Mouse (Mus musculus) intestine, embryonic 16.5 days (tissue): ENCODE data around the gene Cacna1e. TPM values are rescaled to one million over a fixed set of nuclear protein-coding genes. Genes with fewer than 3 reads are reported as not detected.

Experiments
- ATAC-seq: fragments of 200-750 bp; cut with Nextera tagmentation; 2 replicates; pipeline ENCODE4 v1.8.0; 2017; ENCODE audit warnings: moderate TSS enrichment, moderate library complexity
- H3K27ac ChIP-seq: fragments of 300-500 bp; sonication (generic); 2 replicates; pipeline ENCODE4 v1.5.1; 2014; ENCODE audit warnings: mild to moderate bottlenecking, low read length
- H3K27me3 ChIP-seq: fragments of 300-500 bp; sonication (generic); replicated peaks from 2 replicates; pipeline ENCODE4 v1.6.1; 2014; ENCODE audit warnings: low read length, control low read depth, mixed read lengths; ENCODE audit not compliant: control insufficient read depth, insufficient read depth
- H3K36me3 ChIP-seq: fragments of 300-500 bp; sonication (generic); 2 replicates; pipeline ENCODE4 v1.6.1; 2014; ENCODE audit warnings: low read length, control low read depth; ENCODE audit not compliant: control insufficient read depth, insufficient read depth
- H3K4me1 ChIP-seq: fragments of 300-500 bp; sonication (generic); 2 replicates; pipeline ENCODE4 v1.6.1; 2014; ENCODE audit warnings: low read length, control low read depth, mixed read lengths; ENCODE audit not compliant: control insufficient read depth, insufficient read depth
- H3K4me2 ChIP-seq: fragments of 300-500 bp; sonication (generic); 2 replicates; pipeline ENCODE4 v1.6.1; 2014; ENCODE audit warnings: low read depth, low read length, control low read depth
- H3K4me3 ChIP-seq: fragments of 300-500 bp; sonication (generic); 2 replicates; pipeline ENCODE4 v1.5.1; 2014; ENCODE audit warnings: mild to moderate bottlenecking, low read length
- H3K9ac ChIP-seq: fragments of 300-500 bp; sonication (generic); 2 replicates; pipeline ENCODE4 v1.6.1; 2014; ENCODE audit warnings: low read depth, low read length
- H3K9me3 ChIP-seq: fragments of 300-500 bp; sonication (generic); 2 replicates; pipeline ENCODE4 v1.6.1; 2016; ENCODE audit warnings: low read length, control low read depth; ENCODE audit not compliant: control insufficient read depth
- WGBS: fragments of 180-500 bp; shearing (Covaris S2); extraction: QIAGEN DNeasy Blood & Tissue Kit; methylation state at CpG from one replicate; pipeline ENCODE4 v1.1.7; 2014; 5-methylcytosine and 5-hydroxymethylcytosine counted together
- polyA plus RNA-seq: library from polyadenylated mRNA; unstranded; fragments of >200 nt; fragmentation: Nextera tagmentation; extraction: Ambion mirVana; gene quantifications from 2 replicates; pipeline ENCODE4 v1.2.1, GENCODE M21; 2015

Gene Cacna1e
- polyA plus RNA-seq, 1 experiment from 2014 or later = 1.3 TPM

DNA sequence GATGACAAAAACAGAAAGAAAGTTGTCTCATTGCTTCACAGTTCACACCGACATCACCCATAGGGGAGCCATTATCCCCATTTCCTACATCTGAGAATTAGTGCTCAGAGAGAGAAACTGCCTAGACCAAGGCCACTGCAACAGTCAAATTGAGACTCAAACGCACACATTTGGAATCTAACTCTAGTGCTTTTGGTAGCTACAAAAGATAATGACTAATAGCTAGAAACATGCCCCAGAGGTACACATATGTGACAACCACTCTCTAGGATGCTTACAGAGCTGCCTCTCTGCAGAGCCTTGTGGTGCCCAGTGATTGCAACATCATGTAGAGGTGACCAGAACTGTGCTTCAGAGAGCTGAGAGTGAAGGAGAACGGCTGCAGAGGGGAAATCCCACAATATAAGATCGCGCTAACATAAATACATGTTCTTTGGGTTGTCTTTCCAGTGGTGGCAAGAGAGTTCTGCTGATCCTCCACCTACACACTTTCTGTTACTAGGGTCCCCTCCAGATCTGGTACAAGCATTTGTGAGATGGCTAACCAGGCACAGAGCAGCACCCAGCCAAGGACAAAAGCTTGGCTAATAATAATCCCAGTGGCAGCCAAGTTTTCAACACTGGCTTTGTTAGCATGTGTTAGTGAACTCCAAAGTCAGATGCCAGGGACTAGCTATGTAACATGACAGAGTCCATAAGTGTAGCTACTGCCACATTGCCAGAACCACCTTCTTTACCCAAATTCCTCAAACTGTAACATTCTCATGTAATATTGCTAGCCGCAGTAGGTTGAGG lies 237.9 kb downstream of the Cacna1e start:
- H3K9ac ChIP-seq = no peak overlapping the region
- H3K27me3 ChIP-seq = no peaks in the 10 kb centered on the region
- H3K36me3 ChIP-seq = no peaks in the 10 kb centered on the region
- 90% methylated on average over 6 of the region's 6 CpGs for WGBS
- no peaks in the 10 kb centered on the region for H3K9me3 ChIP-seq
- H3K4me2 ChIP-seq = no peak overlapping the region
- no peaks in the 10 kb centered on the region for H3K4me1 ChIP-seq
- H3K27ac ChIP-seq = no peak overlapping the region
- H3K4me3 ChIP-seq = no peak overlapping the region
- ATAC-seq = no peak

DNA sequence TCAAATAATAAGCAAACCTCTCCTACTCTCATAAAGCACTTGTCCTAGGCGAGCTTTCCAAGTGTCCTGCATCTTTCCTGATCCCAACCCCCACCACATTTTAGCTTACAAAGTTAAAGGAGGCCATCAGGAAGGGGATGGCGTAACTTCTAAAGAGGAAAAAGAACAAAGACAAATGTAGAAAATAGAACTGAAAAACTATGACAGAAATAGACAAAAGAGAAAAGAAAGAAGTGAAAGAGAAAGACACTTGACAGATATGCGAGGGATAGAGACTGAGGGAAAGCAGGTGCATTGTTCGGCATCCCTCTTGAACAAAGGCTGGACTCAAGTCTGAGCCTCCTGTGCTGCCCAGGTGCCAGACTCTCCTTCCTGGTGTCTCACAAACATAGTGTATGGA lies 246.5 kb downstream of the Cacna1e start:
- H3K27ac ChIP-seq = no peak overlapping the region
- no peak for ATAC-seq
- H3K4me1 ChIP-seq = no peaks in the 10 kb centered on the region
- WGBS = 74% methylated on average over 4 of the region's 4 CpGs
- no peak overlapping the region for H3K9ac ChIP-seq
- H3K4me2 ChIP-seq = no peak overlapping the region
- H3K36me3 ChIP-seq = no peaks in the 10 kb centered on the region
- H3K27me3 ChIP-seq = no peaks in the 10 kb centered on the region
- no peak overlapping the region for H3K4me3 ChIP-seq
- H3K9me3 ChIP-seq = no peaks in the 10 kb centered on the region

DNA sequence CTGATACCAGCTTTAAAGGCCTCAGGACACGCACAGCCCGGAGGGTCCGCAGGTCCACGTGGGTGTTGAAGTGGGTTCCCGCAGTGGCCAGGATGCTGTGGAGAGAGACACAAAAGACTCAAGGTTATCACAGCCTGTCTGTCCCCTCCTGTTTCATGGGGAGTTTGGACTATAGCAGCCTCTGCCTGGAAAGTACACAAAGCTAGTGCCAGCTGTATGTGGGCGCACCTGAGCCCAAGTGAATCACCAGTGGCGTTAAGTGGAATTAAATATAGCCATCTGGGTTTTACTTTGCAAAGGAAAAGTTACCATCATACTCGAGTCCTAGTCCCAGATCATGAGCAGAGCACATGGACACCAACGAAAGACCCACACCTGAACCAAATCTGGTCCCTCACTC lies 248.5 kb downstream of the Cacna1e start:
- H3K4me2 ChIP-seq = no peak overlapping the region
- no peak overlapping the region for H3K27ac ChIP-seq
- H3K4me3 ChIP-seq = no peak overlapping the region
- no peak for ATAC-seq
- 90% methylated on average over 9 of the region's 9 CpGs for WGBS
- no peak overlapping the region for H3K9ac ChIP-seq
- H3K36me3 ChIP-seq = no peaks in the 10 kb centered on the region
- H3K4me1 ChIP-seq = no peaks in the 10 kb centered on the region
- H3K27me3 ChIP-seq = no peaks in the 10 kb centered on the region
- no peaks in the 10 kb centered on the region for H3K9me3 ChIP-seq

DNA sequence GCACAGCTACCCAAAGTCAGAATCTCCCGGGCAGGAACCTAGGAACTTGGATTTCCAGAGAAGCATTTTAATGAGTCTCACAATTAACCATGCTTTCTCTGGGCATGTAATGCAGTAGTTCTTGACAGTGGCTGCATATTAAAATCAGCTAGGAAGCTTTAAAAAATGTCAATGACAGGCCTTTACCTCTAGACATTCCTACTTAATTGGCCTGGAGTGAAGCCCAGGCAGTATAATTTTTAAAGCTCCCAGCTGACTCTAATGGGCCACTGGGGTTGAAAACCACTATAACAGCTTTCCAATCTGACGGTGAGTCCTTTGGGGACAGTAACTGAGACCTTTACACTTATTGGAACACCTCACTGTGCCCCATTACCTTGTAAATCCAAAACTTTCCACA lies 251.4 kb downstream of the Cacna1e start:
- Histone ChIP-seq H3K9me3 (no peaks in the 10 kb centered on the region), H3K4me2 (no peak overlapping the region), H3K4me1 (no peaks in the 10 kb centered on the region), H3K4me3 (no peak overlapping the region), H3K27me3 (no peaks in the 10 kb centered on the region), H3K27ac (no peak overlapping the region), H3K36me3 (no peaks in the 10 kb centered on the region), H3K9ac (no peak overlapping the region)
- no peak for ATAC-seq
- WGBS = 76% methylated on average over 2 of the region's 2 CpGs

DNA sequence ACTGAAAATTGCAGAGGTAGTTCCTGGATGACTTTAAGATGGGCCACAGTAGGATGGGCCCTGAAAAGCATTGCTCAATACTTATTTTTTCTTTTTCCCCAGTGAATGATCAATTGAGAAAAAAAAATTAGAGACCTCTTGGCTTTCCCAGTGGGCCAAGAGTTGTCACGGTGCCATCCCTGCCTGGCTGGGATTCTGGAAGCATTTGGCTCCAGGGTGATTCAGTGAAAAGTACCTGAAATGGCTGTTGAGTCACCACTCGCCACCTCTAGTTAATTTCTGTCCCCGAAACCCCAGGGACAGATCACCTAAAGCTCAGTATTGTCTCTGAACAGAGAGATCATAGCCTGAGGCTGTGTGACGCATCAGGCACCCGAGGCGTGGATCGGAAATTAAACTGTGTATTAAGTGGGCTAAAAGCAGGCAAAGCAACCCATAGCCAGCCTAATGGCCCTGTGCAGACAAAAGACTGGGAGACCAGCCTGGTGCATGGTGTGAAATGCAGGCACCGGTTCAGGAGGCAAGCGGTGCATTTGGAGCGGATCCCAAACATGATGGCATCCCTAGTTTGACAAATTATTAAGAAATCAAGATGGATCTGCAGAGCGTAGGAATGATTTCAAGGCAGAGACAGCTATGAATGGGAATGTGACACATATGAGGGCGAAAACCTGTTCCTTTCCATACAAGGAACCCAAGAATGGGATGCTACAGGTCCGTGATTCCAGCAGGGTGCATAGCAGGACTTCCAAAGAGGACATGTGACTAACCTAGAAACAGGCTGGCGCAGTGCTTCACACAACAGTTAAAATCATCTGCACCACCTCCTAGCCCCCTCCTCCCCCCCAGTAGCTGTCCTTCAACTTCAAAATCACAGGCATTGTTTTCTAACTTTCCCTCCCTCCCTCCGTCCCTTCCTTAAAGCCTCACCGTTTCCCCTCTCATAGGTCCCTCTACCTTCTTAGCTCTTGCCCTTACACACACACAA lies 261.3 kb downstream of the Cacna1e start:
- no peak overlapping the region for H3K4me3 ChIP-seq
- no peaks in the 10 kb centered on the region for H3K9me3 ChIP-seq
- H3K36me3 ChIP-seq = no peaks in the 10 kb centered on the region
- no peaks in the 10 kb centered on the region for H3K27me3 ChIP-seq
- 86% methylated on average over 16 of the region's 16 CpGs for WGBS
- no peak overlapping the region for H3K4me2 ChIP-seq
- no peak overlapping the region for H3K9ac ChIP-seq
- no peak overlapping the region for H3K27ac ChIP-seq
- no peak for ATAC-seq
- H3K4me1 ChIP-seq = no peaks in the 10 kb centered on the region

DNA sequence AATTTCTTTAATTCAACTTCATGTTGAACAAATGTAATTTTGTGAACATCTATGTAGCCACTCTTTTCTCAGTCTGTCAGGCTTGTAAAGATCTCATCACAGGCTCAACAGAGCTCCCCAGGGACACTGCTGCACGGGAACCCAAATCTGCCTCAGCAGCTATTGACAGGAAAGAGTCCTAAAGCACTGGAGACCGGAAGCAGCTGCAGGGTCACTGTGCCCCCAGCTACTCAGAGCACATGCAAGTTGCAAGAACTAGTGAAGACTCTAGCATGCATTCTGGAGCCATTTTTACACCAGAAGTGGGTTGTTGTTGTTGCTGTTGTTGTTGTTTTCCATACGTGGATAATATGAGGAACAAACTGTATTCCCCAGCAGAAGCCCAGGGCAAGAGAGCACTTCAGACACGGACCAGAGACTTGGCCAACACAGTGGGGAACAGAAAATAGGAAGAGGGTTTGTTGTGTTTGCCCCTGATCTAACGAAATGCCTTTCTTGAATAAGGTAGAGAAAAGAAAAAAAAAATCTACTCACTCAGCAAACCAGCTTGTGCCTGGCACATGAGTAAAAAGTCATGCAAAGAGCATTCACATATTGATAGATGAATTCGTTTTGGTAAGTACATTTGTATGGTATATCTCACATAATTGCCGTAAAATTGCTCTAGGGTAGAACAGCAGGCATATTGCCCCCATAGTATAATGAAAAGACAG lies 266.4 kb downstream of the Cacna1e start:
- H3K27me3 ChIP-seq = no peaks in the 10 kb centered on the region
- no peak for ATAC-seq
- no peak overlapping the region for H3K27ac ChIP-seq
- H3K36me3 ChIP-seq = no peaks in the 10 kb centered on the region
- H3K4me1 ChIP-seq = no peaks in the 10 kb centered on the region
- H3K9ac ChIP-seq = no peak overlapping the region
- no peak overlapping the region for H3K4me3 ChIP-seq
- 58% methylated on average over 7 of the region's 7 CpGs for WGBS
- no peaks in the 10 kb centered on the region for H3K9me3 ChIP-seq
- H3K4me2 ChIP-seq = no peak overlapping the region

DNA sequence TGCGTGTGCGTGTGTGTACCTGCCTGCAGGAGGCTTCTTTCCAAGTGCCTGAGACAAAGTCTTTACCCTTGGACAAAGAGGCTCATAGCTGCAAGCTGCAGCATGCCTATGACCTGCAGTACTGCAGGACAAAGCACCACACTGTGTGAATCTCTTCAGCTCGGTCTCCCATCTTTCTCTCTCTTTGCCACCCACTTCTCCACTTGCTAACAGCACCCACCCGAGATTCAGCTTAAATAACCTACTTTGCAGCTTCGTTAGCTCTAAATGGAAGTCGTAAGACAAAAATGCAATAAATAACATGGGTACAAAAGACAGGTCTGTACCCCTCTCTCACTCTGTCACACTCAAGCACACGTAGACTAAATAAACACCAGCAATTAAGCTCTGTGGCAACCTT lies 268.5 kb downstream of the Cacna1e start:
- no peak overlapping the region for H3K9ac ChIP-seq
- no peaks in the 10 kb centered on the region for H3K27me3 ChIP-seq
- WGBS = 68% methylated on average over 7 of the region's 7 CpGs
- no peak overlapping the region for H3K4me2 ChIP-seq
- no peak overlapping the region for H3K27ac ChIP-seq
- no peak for ATAC-seq
- H3K9me3 ChIP-seq = no peaks in the 10 kb centered on the region
- no peaks in the 10 kb centered on the region for H3K4me1 ChIP-seq
- H3K36me3 ChIP-seq = no peaks in the 10 kb centered on the region
- no peak overlapping the region for H3K4me3 ChIP-seq

DNA sequence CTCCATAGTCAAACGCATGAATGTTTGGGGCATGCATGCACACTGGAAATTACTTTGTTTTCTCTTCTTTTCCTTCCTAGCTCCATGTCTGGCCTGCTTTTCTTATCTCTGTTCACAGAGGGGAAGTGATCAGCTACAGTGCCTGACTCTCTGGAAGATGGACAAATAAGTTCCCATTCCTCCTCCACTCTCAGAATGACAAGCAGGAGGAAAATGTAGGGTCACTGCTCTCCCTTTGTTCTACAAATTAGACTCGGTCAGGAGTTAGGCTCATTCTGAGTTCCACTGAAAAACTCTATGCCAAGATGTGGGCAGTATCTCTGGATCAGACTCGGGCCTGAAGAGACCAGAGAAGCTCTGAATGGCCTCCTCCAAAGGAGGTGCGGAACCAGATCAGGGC lies 275.8 kb downstream of the Cacna1e start:
- Histone ChIP-seq H3K4me3 (no peak overlapping the region), H3K36me3 (no peaks in the 10 kb centered on the region), H3K27ac (no peak overlapping the region), H3K9me3 (no peaks in the 10 kb centered on the region), H3K9ac (no peak overlapping the region), H3K4me2 (no peak overlapping the region), H3K4me1 (no peaks in the 10 kb centered on the region), H3K27me3 (no peaks in the 10 kb centered on the region)
- no peak for ATAC-seq
- 71% methylated on average over 4 of the region's 4 CpGs for WGBS

DNA sequence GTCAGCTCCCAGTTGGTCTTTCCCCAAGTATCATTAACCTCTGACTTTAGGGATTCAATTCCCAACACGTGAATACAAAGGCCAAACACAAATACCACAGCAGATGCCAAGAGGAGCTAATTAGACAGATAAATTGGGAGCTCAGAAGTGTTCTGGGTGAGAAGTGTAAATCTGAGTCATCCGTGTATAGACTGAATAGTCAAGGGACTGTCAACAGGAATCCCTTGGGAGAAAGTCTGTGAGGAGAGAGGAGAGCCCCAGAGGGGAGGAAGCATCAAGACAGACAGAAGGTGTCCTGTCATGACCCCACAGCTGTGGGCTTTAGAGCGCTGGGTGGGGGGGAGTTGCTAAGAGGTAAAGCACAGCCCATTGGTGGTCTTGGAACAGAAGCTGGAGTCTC lies 276.9 kb downstream of the Cacna1e start:
- no peaks in the 10 kb centered on the region for H3K27me3 ChIP-seq
- no peak overlapping the region for H3K4me3 ChIP-seq
- no peak overlapping the region for H3K27ac ChIP-seq
- H3K4me2 ChIP-seq = no peak overlapping the region
- no peak overlapping the region for H3K9ac ChIP-seq
- no peaks in the 10 kb centered on the region for H3K4me1 ChIP-seq
- H3K36me3 ChIP-seq = no peaks in the 10 kb centered on the region
- WGBS = 53% methylated on average over 3 of the region's 3 CpGs
- H3K9me3 ChIP-seq = no peaks in the 10 kb centered on the region
- no peak for ATAC-seq
